Mouse (Mus musculus) right cerebral cortex, postnatal 14 days (tissue): Measurements from ENCODE around the gene Msh5.
"Not testable (repeated sequence)": the region's sequence is repeated elsewhere in the genome, so short reads cannot be mapped to it uniquely, and the experiment has no call there.

Experiments
- DNase-seq: peaks from one replicate; pipeline ENCODE4 v3.0.0; 2022

Gene Msh5

GRCm38 (mm10) chr17:35000717-35001451 is 45.7 kb downstream of the Msh5 start, which contains the start of gene Vars:
TSS of gene Vars (plus strand) at chr17:35000987.
- DNase-seq, result peak; percentile 72

DNA sequence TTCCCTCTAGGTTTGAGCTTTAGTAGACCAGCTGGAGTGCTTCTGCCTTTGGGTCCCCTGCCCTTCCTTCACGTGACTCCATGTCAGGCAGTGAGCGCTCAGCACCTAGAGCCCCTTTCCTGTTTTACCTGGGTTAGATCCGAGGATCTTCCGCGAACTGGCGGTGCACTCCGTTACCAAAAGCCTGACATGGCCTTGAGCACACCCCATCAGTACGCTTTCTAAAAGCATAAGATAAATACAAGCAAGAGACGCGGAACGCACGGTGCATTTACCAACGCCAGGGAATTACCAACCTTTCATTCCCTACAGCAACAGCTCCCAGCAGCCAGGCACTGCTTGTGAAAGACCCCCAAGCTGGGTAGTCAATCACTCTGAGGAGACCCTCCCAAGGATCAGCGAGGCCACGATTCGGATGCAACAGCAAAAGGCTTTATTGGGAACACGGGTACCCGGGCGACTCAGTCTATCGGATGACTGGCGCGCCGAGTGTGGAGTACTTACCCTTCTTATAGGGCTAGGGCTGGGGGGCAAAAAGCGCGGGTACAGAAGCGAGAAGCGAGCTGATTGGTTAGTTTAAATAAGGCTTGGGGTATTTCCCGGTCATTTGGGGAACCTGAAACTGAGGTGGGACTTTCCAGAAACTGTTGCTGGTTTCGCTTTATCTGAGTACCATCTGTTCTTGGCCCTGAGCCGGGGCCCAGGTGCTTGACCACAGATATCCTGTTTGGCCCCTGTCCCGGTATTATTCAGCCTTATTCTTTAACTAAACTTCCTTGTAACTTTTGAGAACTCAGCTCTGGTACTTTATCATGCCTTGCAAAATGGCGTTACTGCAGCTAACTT is 46.5 kb downstream of the Msh5 start:
- not testable (repeated sequence) for DNase-seq

DNA sequence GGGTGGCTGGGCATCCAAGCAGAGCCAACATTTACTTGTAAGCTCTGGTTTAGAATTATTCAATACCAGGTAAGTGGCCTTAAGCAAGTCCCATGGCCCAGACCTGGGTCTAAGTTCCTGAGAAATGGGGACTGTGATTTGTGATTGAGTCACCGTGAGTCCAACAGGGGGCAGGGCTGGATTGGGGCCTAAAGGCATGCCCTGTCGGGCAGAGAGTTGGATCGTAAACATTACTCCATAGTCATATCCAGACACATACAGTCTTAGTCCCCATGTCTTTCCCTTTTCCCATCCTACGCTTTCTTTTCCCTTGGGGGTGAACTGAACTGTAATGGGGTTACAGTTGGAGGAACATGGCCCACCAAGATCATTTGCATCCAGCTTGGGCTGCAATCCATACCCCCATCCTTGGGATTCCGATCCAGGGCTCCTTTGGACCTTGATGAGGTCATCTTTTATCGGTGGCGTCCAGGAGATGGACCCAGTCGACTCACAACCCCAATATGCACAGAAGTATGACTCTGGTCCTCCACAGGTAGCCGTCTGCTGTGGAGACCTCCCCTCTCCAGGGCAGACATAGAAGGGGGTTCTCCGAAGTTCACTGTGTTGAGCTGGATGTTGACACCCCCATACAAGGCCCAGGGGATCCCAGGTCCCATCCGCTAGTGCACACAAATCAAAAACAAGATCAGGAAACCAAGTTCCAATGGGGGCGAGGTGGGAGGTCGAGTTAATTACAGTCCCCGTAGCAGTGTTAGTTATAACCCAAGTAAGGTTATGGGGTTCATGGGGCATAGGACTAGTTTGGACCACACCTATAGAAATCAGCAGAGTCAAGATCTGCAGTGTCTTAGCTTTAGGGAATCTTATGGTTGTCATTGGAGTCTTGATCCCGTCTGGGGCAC is 47.8 kb downstream of the Msh5 start:
- DNase-seq, result no peak

DNA sequence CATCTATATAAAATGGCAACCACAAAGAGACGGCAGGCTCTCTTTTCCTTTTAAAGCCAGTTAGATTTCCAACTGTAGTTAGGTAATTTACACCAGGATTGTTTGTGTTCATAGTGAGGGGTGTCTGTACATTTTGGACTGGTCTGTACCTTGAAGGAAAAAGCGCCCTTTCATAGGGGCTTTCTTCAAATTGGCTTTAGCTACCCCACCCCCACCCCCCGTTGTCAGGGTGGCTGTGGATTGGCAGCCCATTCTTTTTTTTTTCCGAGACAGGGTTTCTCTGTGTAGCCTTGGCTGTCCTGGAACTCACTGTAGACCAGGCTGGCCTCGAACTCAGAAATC is 49.4 kb downstream of the Msh5 start:
- DNase-seq, result no peak

DNA sequence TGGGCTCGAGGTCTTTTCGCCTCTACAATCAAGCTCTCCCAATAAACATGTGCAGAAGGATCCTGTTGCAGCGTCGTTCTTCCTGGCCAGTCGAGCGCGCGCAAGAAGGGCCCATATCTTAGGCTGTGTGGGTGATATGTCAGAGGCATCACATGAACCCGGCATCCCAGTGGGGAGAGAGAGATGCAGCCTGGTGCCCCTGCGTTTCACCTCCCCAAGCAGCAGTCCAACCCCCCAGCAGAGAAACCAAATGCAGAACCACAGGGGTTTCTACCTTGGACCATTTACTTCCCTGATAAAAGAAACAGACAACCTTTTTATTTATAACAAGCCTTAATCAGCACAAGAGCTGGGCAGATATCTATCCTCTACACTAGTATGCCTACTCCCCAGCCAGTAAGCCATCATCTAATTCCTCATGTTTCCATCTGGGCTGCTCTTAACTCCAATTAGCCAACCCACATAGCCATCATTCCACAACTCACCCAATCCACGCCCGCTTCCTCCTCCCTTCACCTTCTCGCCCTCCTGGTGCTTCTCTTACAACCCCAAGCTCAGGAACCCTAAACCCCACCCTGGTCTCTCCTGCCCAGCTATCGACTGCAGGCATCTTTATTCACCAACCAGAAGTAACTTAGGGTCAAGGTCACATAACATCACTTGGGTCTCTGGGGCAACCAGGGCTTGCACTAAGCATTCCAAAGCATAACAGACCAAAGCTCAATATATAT is 50.0 kb downstream of the Msh5 start:
- no peak for DNase-seq

GRCm38 (mm10) chr17:34995927-34996326 is 50.6 kb downstream of the Msh5 start:
- DNase-seq, result not testable (repeated sequence)

DNA sequence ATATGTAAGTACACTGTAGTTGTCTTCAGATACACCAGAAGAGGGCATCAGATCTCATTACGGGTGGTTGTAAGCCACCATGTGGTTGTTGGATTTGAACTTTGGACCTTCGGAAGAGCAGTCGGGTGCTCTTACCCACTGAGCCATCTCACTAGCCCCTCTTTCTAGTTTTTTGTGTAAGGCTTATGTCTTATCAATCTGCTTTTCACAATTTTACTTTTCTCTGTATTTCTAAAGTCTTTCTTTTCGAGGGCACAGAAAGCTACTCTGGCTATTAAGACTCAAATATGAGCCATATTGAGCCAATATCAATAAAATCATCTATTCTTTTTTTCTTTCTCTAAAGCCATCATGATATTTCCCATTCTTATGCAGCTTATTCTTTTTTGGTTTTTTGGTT is 51.4 kb downstream of the Msh5 start:
- not testable (repeated sequence) for DNase-seq

DNA sequence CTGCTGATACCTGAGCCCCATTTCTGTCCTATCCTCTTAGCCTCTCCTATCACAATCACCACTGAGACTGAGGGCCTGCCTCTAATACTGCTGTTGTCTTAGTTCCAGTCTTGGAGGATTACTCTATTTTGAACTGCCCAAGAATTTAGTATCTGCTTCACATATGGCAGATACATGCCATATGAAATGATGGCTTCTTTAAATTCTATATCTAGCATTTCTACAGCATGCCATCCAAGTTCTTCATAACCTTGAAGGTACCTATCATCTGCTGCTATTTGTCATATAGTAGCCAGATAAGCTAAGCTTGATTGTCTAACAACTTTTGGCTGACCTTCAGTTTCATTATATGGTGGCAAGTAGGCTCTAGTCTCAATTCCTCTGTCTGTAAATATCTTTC is 51.8 kb downstream of the Msh5 start:
- DNase-seq, result no peak

DNA sequence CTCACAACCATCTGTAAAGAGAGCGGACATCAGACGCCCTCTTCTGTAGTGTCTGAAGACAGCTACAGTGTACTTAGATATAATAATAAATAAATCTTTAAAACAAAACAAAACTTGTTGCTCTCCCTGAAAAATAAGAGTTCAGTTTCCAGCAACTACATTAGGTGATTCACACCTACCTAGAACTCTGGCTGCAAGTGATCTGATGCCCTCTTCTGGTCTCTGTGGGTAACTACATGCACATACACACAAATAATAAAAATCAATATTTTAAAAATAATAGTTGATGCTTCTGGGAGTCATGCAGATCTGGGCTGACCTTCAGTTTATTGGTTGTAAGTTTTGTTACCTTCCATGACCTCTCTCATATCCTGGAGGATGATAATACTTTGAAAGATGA is 62.3 kb downstream of the Msh5 start:
- DNase-seq, result no peak

DNA sequence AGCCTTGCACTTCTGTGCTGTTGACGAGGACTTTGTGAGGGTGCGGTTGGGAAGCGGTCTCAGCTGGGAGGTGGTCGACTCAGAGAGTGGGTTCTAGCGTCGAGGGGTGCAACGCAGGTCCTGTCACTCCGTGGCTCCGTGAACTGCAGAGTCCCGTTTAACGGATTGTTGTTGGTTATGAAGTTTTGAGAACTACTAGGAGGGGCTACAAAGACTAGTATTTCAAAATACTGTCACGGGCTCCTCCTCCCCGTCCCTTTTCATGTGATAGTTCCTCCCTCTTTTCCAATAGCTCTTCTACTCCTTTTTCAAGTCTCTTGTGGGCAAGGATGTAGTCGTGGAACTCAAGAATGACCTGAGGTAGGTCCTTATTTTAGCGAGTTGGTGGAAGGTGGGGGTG is 64.2 kb downstream of the Msh5 start:
- DNase-seq, result no peak

DNA sequence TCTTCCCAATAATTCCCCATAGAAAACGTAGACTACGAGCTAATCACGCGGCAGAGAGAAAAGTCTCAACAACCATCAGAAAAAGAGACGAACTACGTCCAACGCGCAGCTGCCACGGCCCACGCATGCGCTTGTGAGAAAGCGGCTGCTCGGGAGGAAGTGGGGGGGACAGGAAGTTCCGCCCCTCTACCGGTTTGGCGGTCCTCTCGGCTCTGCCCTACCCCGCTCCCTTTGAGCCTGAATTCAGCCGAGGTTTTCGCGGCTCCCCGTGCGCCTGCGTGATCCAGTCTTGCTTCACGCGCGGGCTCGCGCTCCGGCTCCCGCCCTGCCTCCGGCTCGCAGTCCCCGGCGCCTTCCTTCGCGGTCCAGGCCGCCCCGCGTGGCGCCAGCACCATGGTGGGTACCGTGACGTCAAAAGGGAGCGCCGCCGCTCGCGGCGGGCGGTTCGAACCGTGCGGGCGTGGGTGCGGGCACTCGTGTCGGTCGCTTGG is 64.8 kb downstream of the Msh5 start, which contains the start of gene Lsm2:
TSS of gene Lsm2 (plus strand) at position 173 of the 491 bp plus-strand sequence.
- DNase-seq, result peak; percentile 87

GRCm38 (mm10) chr17:34980655-34981054 is 65.9 kb downstream of the Msh5 start:
- no peak for DNase-seq

DNA sequence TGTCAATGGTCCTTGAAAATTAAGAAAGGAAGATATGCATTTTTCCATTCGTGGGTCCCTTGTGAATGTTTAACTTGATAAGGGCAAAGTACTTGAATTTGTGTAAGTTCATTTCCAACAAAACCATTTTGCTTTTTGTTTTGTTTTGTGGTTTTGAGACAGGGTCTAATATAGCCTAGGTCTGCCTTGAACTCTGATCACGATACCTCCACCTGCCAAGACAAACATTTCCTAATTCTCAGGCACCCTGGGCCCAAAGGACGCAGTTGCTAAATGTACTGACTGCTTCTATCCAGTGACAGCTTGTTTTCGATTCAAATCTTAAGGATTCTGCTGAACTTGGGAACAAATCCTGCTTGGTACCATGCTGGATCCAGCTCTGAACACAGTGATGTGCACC is 66.9 kb downstream of the Msh5 start:
- no peak for DNase-seq
